Comparison of ENCODE assay signal across 24 mouse cellular contexts in genomic region chr3:152519556-152519955, GRCm38 (mm10).
DNase-seq lines count a peak whose midpoint lies in the region; ATAC-seq and TF ChIP-seq lines count a peak whose summit lies in the region.
"Had no signal": no experiment of that assay in that cellular context is flagged by ENCODE, and none has a peak within 500 bp of the region (broad histone marks: within the 10 kb centered on the region; RNA-seq: fewer than 3 reads in every experiment).

No protein-coding gene starts in this region.

- no peak overlapping the region for H3K4me2 ChIP-seq in kidney, embryonic 15.5 days
- H3K4me2 ChIP-seq: embryonic facial prominence, embryonic 12.5 days; embryonic facial prominence, embryonic 15.5 days; forebrain, embryonic 12.5 days; forebrain, embryonic 15.5 days; heart, embryonic 11.5 days; hindbrain, embryonic 13.5 days had no signal

- no peak for TF ChIP-seq POLR2A in kidney, adult 2 months (IDR thresholded peaks at IDR 0.05; ENCODE audit: low read depth, low read length)

- WGBS in kidney, embryonic 15.5 days = 72% methylated on average over 10 of the region's 10 CpGs
- 56% methylated on average over 10 of the region's 10 CpGs for WGBS in kidney, adult 2 months
- 23% methylated on average over 10 of the region's 10 CpGs for WGBS in large intestine, adult 2 months

- DNase-seq in kidney, adult 2 months = no peak
- DNase-seq in lung, postnatal 36 days = peak; percentile 7
- DNase-seq in lung, postnatal 25 days (ENCODE audit: low spot score) = no peak
- DNase-seq in large intestine, adult 2 months (ENCODE audit: low read depth, low spot score) = peak; percentile 18
- DNase-seq: adrenal gland, adult 2 months; adrenal gland, postnatal 14 days; cerebellum, adult 11 months; cerebellum, adult 2 months; cerebellum, adult 9-11 months; cerebellum, postnatal 25 days; gastrocnemius, postnatal 25 days; heart, postnatal 36 days had no signal

- ATAC-seq in kidney, embryonic 15.5 days (replicated peaks; ENCODE audit: low FRiP score) = 0 out of 2 replicates have a peak, but pooled peaks have one; percentile 27
- no peak for ATAC-seq in megakaryocyte, adult 5-6 weeks (ENCODE audit: poor library complexity, severe bottlenecking)
- ATAC-seq: CD4-positive, CD25-positive, alpha-beta regulatory T cell, adult 4 months; forebrain, embryonic 15.5 days; hindbrain, embryonic 16.5 days; inflammation-experienced regulatory T-cells, adult 6 months had no signal

- no peak for TF ChIP-seq CTCF in kidney, adult 2 months (conservative IDR thresholded peaks at IDR 0.05; ENCODE audit: insufficient read depth, insufficient read length, low read depth, low read length)

- no peaks in the 10 kb centered on the region for H3K9me3 ChIP-seq in kidney, embryonic 15.5 days (replicated peaks)
- H3K9me3 ChIP-seq: embryonic facial prominence, embryonic 12.5 days; embryonic facial prominence, embryonic 15.5 days; forebrain, embryonic 12.5 days; forebrain, embryonic 15.5 days; hindbrain, embryonic 10.5 days; hindbrain, embryonic 13.5 days had no signal

- no peaks in the 10 kb centered on the region for H3K36me3 ChIP-seq in kidney, embryonic 15.5 days
- H3K36me3 ChIP-seq in kidney, adult 2 months (ENCODE audit: control insufficient read depth, insufficient read depth, low read length) = no peaks in the 10 kb centered on the region
- H3K36me3 ChIP-seq: embryonic facial prominence, embryonic 12.5 days; embryonic facial prominence, embryonic 15.5 days; forebrain, embryonic 12.5 days; forebrain, embryonic 15.5 days; hindbrain, embryonic 10.5 days; hindbrain, embryonic 13.5 days had no signal

- H3K27ac ChIP-seq in kidney, embryonic 15.5 days = 0 out of 2 replicates have a peak overlapping the region, but pooled peaks have one; percentile 0
- H3K27ac ChIP-seq in kidney, adult 2 months (ENCODE audit: insufficient read depth, low read depth, low read length) = no peak overlapping the region
- H3K27ac ChIP-seq: embryonic facial prominence, embryonic 12.5 days; embryonic facial prominence, embryonic 15.5 days; forebrain, embryonic 12.5 days; forebrain, embryonic 15.5 days; hindbrain, embryonic 10.5 days; hindbrain, embryonic 13.5 days had no signal

- no peak overlapping the region for H3K4me3 ChIP-seq in kidney, embryonic 15.5 days (replicated peaks)
- H3K4me3 ChIP-seq in kidney, adult 2 months (ENCODE audit: insufficient read depth, low read depth, low read length) = no peak overlapping the region
- H3K4me3 ChIP-seq: embryonic facial prominence, embryonic 12.5 days; embryonic facial prominence, embryonic 15.5 days; forebrain, embryonic 12.5 days; forebrain, embryonic 15.5 days; hindbrain, embryonic 10.5 days; hindbrain, embryonic 13.5 days had no signal

- no peak overlapping the region for H3K9ac ChIP-seq in kidney, embryonic 15.5 days
- H3K9ac ChIP-seq: embryonic facial prominence, embryonic 12.5 days; embryonic facial prominence, embryonic 15.5 days; forebrain, embryonic 12.5 days; forebrain, embryonic 15.5 days; hindbrain, embryonic 13.5 days had no signal

- H3K27me3 ChIP-seq in kidney, embryonic 15.5 days = no peaks in the 10 kb centered on the region
- H3K27me3 ChIP-seq in kidney, adult 2 months (replicated peaks; ENCODE audit: control insufficient read depth, insufficient read depth, low read length) = no peaks in the 10 kb centered on the region
- H3K27me3 ChIP-seq: embryonic facial prominence, embryonic 12.5 days; embryonic facial prominence, embryonic 15.5 days; forebrain, embryonic 12.5 days; forebrain, embryonic 15.5 days; hindbrain, embryonic 13.5 days had no signal

- peaks cover 14% of the 10 kb centered on the region for H3K4me1 ChIP-seq in kidney, embryonic 15.5 days
- H3K4me1 ChIP-seq in kidney, adult 2 months (ENCODE audit: control insufficient read depth, insufficient read depth, low read length) = no peaks in the 10 kb centered on the region
- H3K4me1 ChIP-seq: embryonic facial prominence, embryonic 15.5 days had no signal

Comparison
In these comparisons a context has a peak if more than half of its experiments do, and no peak if none do; other contexts are left out.
1. DNase-seq: peak in lung, postnatal 36 days (single experiment) and large intestine, adult 2 months (single experiment); none in kidney, adult 2 months (single experiment) and lung, postnatal 25 days (single experiment).